Mouse (Mus musculus) frontal cortex, postnatal 25 days (tissue): ENCODE data around the gene Wipf1.

Source experiments
- DNase-seq, 2 experiments: peaks; one replicate each; pipeline ENCODE4 v3.0.0; 2022; ENCODE audit warnings: low spot score in 2 of 2

The Wipf1 gene

GRCm38 (mm10) chr2:73540450-73541162 lies 11.1 kb upstream of the Wipf1 start:
- DNase-seq, result no peak

- no peak for DNase-seq
Observed at GRCm38 (mm10) chr2:73539697-73540096, 10.2 kb upstream of the Wipf1 start.

DNA sequence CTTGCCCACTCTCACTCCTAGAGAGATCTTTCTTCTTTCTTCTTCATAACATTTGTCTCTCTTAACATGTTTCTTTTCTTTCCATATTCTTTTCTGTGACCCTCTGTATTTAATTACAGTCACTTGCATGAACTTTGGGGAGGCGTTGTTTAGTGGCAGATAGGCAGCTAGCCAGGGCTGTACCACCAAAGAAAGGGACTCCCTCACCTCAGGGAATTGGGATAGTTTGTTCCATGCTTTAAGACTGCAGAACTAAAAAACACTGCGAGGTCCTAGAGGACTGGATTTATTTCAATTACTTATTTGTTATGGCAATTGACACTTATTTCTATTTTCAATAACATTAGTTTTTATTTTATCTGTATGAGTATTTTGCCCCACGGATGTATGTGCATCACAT lies 9.6 kb upstream of the Wipf1 start:
- no peak for DNase-seq

- DNase-seq, result no peak
Observed at GRCm38 (mm10) chr2:73538590-73538989, 9.1 kb upstream of the Wipf1 start.

GRCm38 (mm10) chr2:73536091-73536783 lies 6.7 kb upstream of the Wipf1 start:
- no peak for DNase-seq

DNA sequence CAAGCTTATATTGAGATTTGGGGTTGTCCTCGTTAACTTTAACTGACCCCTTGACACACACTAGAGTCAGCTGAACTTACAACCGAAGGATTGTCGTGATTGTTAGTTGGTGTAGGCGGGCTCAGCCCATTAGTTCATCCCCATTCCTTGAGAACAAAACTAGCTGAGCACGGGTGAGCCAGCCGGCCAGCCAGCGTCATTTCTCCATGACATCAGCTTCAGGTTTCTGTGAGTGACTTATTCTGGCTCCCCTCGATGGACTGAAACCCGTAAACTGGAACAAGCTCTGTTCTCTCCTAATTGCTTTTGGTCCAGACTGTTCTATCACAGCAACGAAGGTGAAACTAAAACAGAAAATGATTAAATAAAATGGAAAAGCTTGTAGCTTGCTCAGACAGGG lies 5.2 kb upstream of the Wipf1 start:
- no peak for DNase-seq

DNA sequence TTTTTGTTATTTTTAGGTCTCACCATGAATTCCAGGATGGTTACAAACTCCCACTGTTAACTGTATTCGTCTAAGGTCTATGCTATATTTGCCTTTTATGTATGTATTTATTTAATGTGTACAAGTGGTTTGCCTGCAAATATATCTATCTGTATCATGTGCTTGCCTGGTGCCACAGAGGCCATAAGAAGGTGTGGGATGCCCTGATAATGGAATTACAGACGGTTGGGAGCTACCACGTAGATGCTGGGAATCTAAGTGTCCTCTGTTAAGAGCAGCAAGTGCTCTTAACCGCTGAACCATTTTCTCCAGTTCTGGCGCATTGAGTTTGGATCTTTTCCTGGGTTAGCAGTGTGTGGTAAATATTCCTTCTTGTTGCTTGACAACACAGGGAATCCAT lies 953 bp upstream of the Wipf1 start:
- DNase-seq, result no peak

GRCm38 (mm10) chr2:73528516-73529355 lies 798 bp downstream of the Wipf1 start:
- DNase-seq, result no peak

DNA sequence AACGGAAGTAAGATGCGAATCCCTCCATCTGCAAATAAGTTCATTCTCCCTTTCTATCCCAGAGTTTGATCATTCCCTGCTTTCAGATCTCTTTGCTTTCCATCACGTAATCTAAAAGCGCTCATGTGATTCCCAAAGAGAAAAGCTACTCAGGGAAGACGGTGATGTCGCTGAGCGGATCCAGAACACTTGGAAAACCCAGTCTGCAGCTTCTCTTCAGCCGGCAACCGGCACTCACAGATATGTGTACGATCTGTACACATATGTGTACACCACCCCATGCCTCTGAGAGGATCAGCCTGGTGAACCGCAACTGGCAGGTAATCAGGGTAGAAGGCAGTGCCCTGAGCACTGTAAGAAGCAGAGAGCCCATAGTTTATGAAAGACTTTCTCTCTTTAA lies 1.6 kb downstream of the Wipf1 start:
- DNase-seq, result no peak

GRCm38 (mm10) chr2:73526691-73527090 lies 2.8 kb downstream of the Wipf1 start:
- no peak for DNase-seq

DNA sequence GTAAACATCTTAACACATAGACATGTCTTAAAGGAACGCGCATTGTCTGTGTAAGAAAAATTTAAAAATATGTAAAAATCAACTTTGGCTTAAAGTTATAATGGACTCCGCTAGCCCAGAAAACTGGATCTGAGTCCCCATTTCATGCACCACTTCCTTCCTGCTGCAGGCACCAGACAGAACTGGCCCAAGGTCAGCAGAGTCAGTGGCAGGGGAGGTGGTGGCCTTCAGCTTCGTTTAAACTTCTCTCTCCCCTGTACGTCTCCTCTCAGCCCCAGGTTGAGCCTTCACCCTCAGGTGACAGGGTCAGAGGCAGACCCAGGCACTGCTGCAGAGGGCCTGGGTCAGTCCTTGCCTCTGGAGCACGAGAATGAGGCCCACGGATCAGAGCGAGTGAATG lies 6.6 kb downstream of the Wipf1 start:
- DNase-seq, result no peak

DNA sequence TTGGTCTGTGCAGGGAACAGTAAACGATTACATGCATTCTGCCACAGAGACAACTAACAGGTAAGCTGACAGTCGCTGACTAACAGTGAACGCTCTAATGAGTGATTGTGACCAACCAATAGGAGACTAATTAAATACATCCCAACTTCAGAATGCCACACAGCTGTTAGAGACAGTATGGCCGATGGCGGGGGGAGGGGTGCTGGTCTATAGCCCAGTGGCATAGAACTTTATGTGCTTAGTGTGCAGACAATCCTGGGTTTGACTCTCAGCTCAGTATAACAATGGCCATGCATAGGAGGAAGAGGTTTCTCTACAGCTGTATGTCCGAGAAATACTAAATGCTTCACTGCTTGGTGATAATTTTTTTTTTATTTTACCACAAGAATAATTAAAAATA lies 7.2 kb downstream of the Wipf1 start:
- DNase-seq, result no peak

DNA sequence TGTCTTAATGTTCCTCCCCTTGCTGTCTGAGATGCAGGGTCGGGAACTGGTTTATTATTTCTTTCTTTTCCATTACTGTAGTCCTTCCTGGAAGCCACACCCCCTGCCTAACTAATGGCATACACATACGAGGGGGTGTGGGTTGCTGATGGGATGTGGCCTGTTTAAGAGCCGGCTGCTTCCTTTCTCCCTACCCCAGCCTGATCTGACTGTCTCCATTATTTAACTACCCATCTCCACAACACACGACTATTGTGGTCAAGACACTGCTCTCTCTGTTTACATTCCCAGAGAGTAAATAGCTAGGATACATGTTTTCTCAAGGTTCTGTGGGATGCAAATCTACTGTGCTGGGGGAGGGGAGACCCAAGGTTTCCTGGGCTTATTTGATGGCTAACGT lies 7.8 kb downstream of the Wipf1 start:
- DNase-seq, result no peak

DNA sequence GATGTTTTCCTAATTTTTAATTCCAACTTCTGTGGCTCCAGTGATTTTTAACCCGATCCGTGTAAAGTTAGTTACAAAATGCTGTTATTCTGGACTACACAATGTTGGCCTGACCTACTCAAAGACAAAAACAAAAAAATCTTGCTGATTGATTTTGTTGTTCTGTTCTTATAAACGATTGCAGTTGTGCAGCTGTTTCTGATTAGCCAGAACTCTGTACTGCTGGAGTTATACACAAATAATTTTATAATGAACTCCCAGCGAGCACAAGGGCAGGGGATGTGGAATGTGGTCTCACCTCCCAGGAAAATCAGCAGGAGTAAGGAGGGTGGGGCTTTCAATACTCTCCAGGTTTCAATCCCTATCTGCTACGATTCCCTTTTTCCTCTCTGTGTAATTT lies 10.6 kb downstream of the Wipf1 start:
- DNase-seq, result no peak

GRCm38 (mm10) chr2:73518311-73518710 lies 11.2 kb downstream of the Wipf1 start:
- DNase-seq, result no peak

GRCm38 (mm10) chr2:73514178-73514577 lies 15.4 kb downstream of the Wipf1 start:
- no peak for DNase-seq

- no peak for DNase-seq
Observed at GRCm38 (mm10) chr2:73513204-73513749, 16.3 kb downstream of the Wipf1 start.

DNA sequence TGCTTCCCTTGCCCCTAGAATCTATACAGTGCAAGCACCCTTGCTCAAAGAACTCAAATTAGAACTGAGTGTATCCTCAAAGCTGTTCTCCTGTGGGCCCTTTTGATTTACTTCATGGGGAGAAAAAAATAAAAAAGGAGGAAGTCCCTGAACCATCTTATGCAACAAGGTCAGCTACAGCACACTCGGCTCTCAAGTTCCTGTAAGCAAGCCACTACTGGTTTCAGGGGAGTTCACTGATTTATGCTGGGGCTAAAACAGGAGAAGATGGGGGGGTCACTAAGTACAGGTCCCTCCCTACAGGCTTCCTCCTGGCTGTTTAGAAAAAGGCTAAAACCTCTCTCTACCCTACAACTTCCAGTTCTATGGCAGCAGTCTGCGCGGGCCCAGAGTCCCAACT lies 17.5 kb downstream of the Wipf1 start:
- no peak for DNase-seq

GRCm38 (mm10) chr2:73510731-73511360 lies 18.7 kb downstream of the Wipf1 start:
- no peak for DNase-seq

DNA sequence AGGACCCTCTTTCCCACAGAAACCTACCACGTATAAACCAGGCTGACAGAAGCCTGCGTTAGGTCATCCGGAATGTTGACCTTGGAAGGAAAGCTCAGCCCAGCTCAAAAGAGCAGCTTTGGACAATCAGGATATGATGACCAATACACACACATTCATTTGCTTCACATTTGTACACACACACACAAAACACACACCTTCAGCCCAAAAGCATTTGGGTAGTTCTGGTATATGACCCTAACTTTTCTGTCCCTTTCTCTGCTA lies 19.6 kb downstream of the Wipf1 start:
- DNase-seq, result no peak

DNA sequence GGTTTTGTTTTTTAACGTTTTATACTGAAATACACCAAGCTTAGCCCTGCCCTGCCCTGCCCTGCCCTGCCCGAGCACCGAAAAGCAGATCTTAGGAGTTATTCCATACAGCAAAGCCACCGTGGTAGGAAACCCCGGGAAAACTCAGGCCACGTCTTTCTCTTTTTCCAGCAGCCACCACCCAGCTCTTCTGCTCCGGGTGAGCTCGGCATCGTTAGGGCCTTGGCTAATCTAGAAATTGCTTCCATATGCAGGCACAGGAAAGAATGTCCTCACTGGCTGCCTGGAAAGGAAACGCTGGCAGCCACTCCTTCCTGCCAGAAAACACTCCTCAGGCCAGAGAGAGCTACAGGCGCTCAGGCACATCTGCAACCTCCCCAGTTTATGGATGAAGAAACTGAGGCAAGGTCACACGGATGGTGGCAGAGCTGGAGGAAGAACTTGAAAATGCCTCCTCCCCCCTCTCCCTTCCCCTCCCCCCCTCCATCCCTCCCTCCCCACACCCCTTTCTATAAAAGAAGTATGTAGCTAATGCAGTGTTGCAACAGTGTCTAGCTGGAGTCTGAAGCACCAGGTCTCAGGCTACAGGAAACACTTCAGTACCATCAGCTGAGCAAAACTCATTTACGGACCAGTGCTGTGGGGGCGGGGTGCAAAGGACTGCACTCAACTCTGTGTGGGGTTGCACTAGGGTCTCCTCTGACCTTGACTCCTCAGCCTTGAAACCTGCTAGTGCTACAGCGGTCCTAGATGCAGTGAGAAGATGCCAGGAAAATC lies 20.1 kb downstream of the Wipf1 start:
- DNase-seq, result no peak
